Mouse (Mus musculus): ENCODE data around the gene Dnm2. TPM values are rescaled to one million over a fixed set of nuclear protein-coding genes. Genes with fewer than 3 reads are reported as not detected.
"Not testable (repeated sequence)": the region's sequence is repeated elsewhere in the genome, so short reads cannot be mapped to it uniquely, and the experiment has no call there.

The Dnm2 gene
- total RNA-seq, 2 experiments from 2014 or later, result 63.9 to 72.4 TPM

- DNase-seq, result no peak
- intact Hi-C loops (cut with DNase I), result no loop called here
Observed at GRCm38 (mm10) chr9:21497050-21497542, 72.4 kb downstream of the Dnm2 start.

DNA sequence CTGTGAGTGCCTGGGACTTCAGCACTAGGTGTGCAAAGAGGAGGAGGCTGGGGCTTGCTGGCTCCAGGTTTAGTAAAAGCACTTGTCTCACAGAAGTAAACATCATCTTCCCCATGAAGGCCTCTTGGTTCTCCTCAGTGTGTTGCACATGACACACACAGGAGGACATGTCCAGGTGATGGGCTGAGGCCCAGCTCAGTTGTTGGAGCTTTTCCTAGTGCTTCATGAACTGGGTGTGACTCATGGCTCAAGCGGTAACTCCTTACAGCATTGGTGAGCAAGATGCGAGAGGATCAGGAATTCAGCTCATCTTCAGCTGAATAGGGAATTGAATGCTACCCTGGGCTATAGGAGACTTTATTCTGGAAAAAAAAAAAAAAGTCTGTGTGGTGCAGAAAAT lies 73.0 kb downstream of the Dnm2 start:
- intact Hi-C loops (cut with DNase I), result no loop called here
- DNase-seq, result no peak

DNA sequence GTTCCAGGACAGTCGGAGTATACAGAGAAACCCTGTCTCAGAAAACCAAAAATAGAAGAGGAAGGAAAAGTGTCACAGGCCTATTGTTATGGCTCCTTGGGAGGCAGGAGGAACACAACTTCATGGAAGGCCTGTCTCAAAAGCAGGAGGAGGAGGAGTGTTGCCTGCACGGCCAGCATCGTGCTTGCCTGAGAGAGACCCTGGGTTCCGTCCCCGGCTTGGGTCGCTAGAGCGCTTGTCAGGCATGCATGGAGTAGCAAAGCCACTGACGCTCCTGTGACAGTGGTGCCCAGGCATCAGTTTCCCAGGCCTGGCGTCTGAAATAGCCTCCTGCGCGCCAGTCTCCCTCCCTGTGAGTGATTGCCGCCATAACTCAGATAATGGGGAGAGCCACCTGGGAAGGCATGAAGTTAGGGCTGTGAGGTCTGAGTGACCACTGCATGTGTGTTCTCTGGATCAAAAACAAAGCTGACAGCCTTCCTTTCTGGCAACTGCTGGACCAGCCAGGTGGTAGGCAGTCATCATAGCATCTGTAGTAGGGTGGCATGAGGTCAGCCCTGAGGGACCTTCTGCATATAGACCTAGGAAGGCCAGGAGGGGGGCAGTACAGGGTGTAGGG lies 73.7 kb downstream of the Dnm2 start:
- no peak for DNase-seq
- intact Hi-C loops (cut with DNase I), result no loop called here

- intact Hi-C loops (cut with DNase I), result no loop called here
Observed at GRCm38 (mm10) chr9:21503352-21503751, 78.6 kb downstream of the Dnm2 start.

DNA sequence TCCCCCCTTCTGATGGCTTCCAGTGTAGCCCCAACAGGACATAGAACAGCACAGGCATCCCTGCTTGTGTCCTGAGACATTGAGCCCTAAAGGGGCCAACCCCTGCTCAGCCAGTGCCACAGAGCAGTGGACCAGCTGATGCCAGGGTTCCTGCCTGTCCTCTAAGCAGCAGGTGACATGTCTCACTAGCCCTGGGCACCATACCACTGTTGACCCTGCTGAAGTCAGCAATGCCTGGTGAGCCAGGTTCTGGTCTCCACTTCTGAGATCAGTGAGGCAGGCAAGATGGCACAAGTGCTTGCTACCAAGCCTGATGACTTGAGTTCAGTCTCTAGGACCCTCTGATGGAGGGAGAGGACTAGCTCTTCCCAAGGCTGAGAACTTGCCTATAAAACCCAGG lies 81.1 kb downstream of the Dnm2 start:
- no peak for DNase-seq
- intact Hi-C loops (cut with DNase I), result no loop called here

More at GRCm38 (mm10) chr9:21503352-21503751, 78.6 kb downstream of the Dnm2 start:
- DNase-seq, result no peak

DNA sequence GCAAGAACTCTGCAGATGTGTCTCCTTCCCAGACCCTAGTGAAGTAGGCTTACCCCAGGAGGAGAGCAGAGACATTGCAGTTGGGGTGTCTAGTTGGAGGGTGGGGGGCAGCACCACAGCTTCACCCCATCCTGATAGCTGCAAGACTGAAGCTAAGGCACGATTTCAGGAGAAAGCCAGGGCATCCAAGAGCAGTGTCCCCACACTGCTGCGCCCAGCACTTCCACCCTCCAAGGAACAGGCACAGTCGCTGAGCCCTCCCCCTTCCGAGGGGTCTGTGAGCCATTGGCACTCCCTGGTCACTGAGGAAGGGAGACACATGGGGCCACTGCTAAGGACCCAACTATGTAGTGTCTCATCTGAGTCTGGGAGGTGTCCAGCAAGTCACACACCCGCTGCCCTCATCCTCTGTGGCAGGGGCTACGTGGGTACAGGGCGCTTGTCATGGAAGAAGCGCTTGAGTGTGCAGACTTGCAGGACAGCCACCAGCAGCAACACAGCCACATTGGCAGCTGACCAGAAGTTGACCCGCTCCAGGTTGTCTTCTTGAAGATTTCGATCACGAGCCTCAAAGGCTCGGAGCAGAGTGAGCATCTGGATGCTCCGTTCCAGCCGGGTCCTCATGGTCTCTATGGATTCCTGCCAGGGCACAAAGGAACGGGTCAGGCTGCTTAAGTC lies 83.2 kb downstream of the Dnm2 start:
- DNase-seq, result no peak
- intact Hi-C loops (cut with DNase I), result no loop called here

DNA sequence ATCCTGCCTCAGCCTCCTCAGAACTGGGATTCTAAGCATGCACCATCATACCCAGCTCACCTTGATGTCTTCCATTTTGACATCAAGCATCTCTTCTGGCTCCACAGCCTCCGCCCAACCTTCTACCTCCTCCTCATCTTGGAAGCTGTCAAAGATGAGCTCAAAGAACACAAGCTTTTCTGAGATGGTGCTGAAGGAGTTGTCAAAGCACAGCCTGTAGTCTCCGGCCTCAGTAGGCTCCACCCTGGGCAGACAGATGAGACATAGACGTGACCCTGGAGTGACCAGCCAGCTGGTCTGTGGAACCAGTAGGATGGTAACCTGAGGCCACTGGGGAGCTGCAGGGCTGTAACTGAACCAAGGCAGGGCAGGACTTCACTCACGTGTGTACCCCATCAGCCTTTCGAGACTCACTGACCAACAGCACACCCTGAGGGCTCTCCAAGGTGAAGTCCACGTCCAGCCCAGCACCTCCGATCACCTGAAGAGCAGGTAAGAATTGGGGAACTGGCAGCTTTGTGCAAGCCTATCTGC lies 84.2 kb downstream of the Dnm2 start:
- no peak for DNase-seq
- intact Hi-C loops (cut with DNase I), result no loop called here

DNA sequence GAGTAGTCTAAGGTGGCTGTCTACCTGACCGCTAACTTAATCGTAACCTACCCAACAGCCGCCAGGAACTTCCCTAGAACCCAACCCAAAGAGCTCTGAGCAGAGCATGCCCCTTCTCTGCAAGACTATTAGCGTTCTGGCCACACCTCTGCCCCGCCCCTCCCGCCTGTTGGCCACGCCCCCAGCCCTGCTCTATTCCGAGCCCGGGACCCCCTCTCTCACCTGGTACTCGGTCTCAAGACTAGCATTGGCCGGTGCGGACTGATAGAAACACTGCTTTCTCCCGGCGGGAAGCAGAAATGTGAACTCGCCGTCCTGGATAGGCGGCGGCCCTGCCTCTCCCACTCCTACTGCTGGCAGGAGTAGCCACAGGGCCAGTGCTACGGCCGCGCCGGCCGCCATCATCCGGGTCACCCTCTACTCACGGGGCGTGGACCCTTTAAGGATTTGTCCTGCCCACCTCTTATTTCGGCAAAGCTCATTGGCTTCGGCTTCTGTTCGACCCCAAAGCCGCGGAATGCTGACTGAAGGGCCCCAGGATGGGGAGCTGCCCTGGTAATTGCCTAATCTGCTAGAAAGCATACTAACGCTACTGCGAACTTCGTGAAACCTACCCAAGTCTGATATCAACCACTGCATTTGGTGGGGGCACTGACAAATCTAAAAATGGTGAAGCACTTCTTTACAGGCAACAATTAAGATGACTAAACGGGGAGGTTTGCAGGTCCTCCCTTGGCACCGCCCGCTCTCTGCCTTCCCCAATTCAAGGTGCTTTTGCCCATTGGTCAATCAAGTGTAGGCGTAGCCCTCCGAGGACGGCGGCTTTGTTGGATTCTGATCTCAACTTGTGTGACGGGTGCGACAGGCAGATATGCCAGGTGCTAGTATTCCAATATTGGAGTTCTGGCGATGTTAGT lies 85.3 kb downstream of the Dnm2 start, which contains the start of gene Tmed1:
Tmed1 (minus strand) TSS at position 481 of the 917 bp plus-strand sequence.
- peak; percentile 94 to 97 for DNase-seq
- intact Hi-C loops (cut with DNase I), result loop anchor here (2.0 kb wide), 1 partner anchor 37 kb away; the partner anchor contains the start of gene Carm1

GRCm38 (mm10) chr9:21510689-21511015 lies 85.9 kb downstream of the Dnm2 start:
- DNase-seq, result no peak
- intact Hi-C loops (cut with DNase I), result loop anchor here (2.0 kb wide), 1 partner anchor 36 kb away; the partner anchor contains the start of gene Carm1

DNA sequence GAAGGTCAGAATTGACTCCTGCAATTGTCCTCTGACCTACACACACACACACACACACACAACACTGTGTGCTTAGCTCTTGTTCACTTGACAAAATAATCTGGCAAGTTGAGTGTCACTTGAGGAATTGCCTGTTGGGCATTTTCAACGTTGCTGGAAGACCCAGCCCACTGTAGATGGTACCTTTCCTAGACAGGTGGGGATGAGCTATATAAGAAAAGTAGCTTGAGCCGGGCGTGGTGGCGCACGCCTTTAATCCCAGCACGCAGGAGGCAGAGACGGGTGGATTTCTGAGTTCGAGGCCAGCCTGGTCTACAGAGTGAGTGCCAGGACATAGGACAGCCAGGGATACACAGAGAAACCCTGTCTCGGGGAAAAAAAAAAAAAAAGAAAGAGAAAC lies 86.3 kb downstream of the Dnm2 start:
- DNase-seq, result no peak
- intact Hi-C loops (cut with DNase I), result loop anchor here (2.0 kb wide), 1 partner anchor 36 kb away; the partner anchor contains the start of gene Carm1

DNA sequence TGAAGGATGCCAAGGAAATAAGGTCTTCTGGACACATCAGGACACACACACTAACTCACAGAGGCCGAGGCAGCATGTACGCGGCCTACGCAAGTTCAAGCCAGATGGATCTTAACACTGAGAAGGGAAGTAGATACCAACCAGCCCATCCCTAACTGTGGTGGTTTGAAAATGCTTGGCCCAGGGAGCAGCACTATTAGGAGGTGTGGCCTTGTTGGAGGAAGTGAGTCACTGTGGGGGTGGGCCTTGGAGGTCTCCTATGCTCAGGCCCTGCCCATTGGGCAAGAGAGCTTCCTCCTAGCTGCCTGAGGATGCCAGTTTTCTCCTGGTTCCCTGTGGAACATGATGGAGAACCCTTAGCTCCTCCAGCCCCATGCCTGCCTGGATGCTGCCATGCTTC lies 88.8 kb downstream of the Dnm2 start:
- intact Hi-C loops (cut with DNase I), result no loop called here
- no peak for DNase-seq

GRCm38 (mm10) chr9:21517947-21518495 lies 93.3 kb downstream of the Dnm2 start:
- no peak for DNase-seq
- intact Hi-C loops (cut with DNase I), result no loop called here

- DNase-seq; intact Hi-C loops (cut with DNase I): not testable (repeated sequence)
Observed at GRCm38 (mm10) chr9:21518690-21519089, 94.0 kb downstream of the Dnm2 start.

GRCm38 (mm10) chr9:21525142-21525936 lies 100.6 kb downstream of the Dnm2 start:
- intact Hi-C loops (cut with DNase I), result no loop called here
- no peak for DNase-seq

DNA sequence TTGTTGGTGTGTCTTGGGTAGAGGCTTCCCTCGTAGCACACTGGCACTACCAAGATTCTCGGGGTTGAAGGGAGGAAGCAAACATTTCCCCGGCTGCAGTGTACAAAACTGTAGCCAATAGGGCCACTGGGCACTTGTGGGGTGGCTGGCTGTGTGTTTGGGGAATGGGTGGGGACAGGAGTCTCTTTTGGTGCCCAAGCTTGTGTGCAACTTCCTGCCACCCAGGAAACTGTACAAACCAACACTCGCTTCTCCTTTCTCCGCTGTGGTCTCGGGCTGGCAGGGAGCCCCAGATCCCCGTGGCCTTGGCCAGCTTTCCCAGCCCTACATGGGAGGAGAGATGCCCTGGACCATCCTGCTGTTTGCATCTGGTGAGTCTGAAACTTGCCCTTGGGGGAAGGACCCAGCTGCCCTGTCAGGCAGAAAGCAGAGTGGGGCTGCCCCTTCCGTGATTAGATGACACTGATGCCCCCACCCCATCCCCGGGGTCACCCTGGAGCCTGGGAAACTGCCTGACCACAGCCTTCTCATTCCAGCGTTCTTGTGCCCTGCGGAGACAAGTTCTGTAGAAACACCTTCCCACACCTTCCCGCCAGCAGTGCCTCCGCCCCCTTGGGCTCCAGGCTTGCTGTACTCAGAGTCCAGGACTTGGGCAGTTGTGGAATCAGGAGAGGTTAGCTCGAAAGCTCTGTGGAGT lies 101.4 kb downstream of the Dnm2 start, which contains the start of gene AB124611:
AB124611 (plus strand) TSS at position 240 of the 697 bp plus-strand sequence.
- peak in 1 of 2 experiments; percentile 43 for DNase-seq
- intact Hi-C loops (cut with DNase I), result no loop called here

GRCm38 (mm10) chr9:21526634-21526944 lies 101.9 kb downstream of the Dnm2 start:
- DNase-seq, result no peak
- intact Hi-C loops (cut with DNase I), result no loop called here

DNA sequence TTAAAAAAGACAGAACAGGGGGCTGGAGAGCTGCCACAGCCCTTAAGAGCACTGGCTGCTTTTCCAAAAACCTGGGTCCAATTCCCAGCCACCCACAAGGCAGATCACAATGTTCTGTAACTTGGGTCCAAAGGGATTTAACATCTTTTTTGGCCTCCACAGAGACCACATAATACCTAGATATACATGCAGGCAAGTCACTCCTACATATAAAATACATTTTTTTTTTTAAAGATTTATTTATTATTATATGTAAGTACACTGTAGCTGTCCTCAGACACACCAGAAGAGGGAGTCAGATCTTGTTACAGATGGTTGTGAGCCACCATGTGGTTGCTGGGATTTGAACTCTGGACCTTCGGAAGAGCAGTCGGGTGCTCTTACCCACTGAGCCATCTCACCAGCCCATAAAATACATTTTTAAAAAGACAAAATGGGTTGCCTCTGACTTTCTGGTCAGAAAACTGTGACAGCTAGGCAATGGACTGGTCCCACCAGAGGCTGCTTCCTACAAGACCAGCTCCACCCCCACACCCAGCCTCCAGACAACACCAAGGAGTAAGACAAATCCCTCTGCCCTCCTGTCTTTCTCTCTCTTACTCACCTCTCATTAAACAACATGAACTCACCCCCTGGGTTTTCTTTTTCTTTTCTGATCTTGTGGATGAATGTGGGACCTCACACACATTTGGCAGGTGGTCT lies 102.5 kb downstream of the Dnm2 start:
- no peak for DNase-seq
- intact Hi-C loops (cut with DNase I), result no loop called here

- no peak for DNase-seq
- intact Hi-C loops (cut with DNase I), result no loop called here
Observed at GRCm38 (mm10) chr9:21527917-21528324, 103.2 kb downstream of the Dnm2 start.

Data from heart, postnatal 36 days (tissue).